Mouse (Mus musculus) common myeloid progenitor, adult 5-6 weeks (primary cell): ENCODE data around the gene Txn1. TPM values are rescaled to one million over a fixed set of nuclear protein-coding genes. Genes with fewer than 3 reads are reported as not detected.
A peak's percentile ranks its signal among the peaks of the same experiment; 100 is the strongest.

ENCODE experiments used
- ATAC-seq: replicated peaks from 2 replicates; pipeline ENCODE4 v1.8.0; 2016; ENCODE audit warnings: low read depth, mild to moderate bottlenecking, moderate TSS enrichment, inconsistent platforms; ENCODE audit not compliant: poor library complexity, severe bottlenecking
- total RNA-seq: library from RNA; stranded (forward); fragments of 200-1000, 187-1606 nt; gene quantifications from 2 replicates; pipeline ENCODE4 v1.2.3, GENCODE M21; 2017

Gene Txn1
- 148 and 206 TPM in 2 replicates for total RNA-seq

GRCm38 (mm10) chr4:57956029-57956960 is at the start of gene Txn1:
Gene Txn1 (minus strand): TSS chr4:57956411.
- peak; percentile 81 for ATAC-seq

- no peak for ATAC-seq
Measured at GRCm38 (mm10) chr4:58003501-58003900, 47.3 kb upstream of the Txn1 start.

- peak; percentile 98 for ATAC-seq
Measured at GRCm38 (mm10) chr4:57991425-57991824, 35.2 kb upstream of the Txn1 start.

GRCm38 (mm10) chr4:57974400-57975117 is 18.3 kb upstream of the Txn1 start:
- ATAC-seq, result no peak

GRCm38 (mm10) chr4:57973592-57974268 is 17.5 kb upstream of the Txn1 start:
- no peak for ATAC-seq

- ATAC-seq, result no peak
Measured at GRCm38 (mm10) chr4:57970285-57970684, 14.1 kb upstream of the Txn1 start.

GRCm38 (mm10) chr4:57967195-57967594 is 11.0 kb upstream of the Txn1 start:
- no peak for ATAC-seq

GRCm38 (mm10) chr4:57965516-57965915 is 9.3 kb upstream of the Txn1 start:
- no peak for ATAC-seq

GRCm38 (mm10) chr4:57964143-57964542 is 7.9 kb upstream of the Txn1 start:
- ATAC-seq, result 0 out of 2 replicates have a peak, but pooled peaks have one; percentile 50

- ATAC-seq, result no peak
Measured at GRCm38 (mm10) chr4:57959056-57959455, 2.8 kb upstream of the Txn1 start.

GRCm38 (mm10) chr4:57958098-57958497 is 1.9 kb upstream of the Txn1 start:
- ATAC-seq, result 0 out of 2 replicates have a peak, but pooled peaks have one; percentile 4

- ATAC-seq, result no peak
Measured at GRCm38 (mm10) chr4:57957200-57958085, 1.2 kb upstream of the Txn1 start.

- peak; percentile 21 for ATAC-seq
Measured at GRCm38 (mm10) chr4:57955544-57955958, 660 bp downstream of the Txn1 start.

GRCm38 (mm10) chr4:57954991-57955390 is 1.2 kb downstream of the Txn1 start:
- no peak for ATAC-seq

- ATAC-seq, result no peak
Measured at GRCm38 (mm10) chr4:57954580-57954979, 1.6 kb downstream of the Txn1 start.

GRCm38 (mm10) chr4:57953796-57954195 is 2.4 kb downstream of the Txn1 start:
- no peak for ATAC-seq

GRCm38 (mm10) chr4:57952891-57953290 is 3.3 kb downstream of the Txn1 start:
- ATAC-seq, result no peak

- no peak for ATAC-seq
Measured at GRCm38 (mm10) chr4:57952416-57952815, 3.8 kb downstream of the Txn1 start.

GRCm38 (mm10) chr4:57949866-57950265 is 6.3 kb downstream of the Txn1 start:
- no peak for ATAC-seq
